Mouse (Mus musculus): ENCODE data around the gene Ttc39b.

DNA sequence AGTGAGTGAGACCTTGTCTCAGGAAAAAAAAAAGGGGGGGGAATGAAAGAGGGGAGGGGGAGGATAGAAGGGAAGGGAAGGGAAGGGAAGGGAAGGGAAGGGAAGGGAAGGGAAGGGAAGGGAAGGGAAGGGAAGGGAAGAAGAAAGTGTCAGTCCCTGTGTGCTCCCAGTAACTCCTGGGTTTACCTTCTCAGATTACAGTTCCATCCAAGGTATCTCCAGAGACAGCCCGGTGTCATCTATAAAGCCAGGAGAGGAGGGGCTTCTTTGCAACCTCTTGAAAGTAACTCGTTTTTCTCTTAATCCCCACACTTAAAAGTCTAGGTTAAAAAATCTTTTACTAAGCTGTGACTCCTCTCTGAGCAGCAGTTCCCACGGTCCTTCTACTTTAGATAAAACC is 5.3 kb downstream of the Ttc39b start:
- no peak for TF ChIP-seq CTCF (IDR thresholded peaks at IDR 0.05; ENCODE audit: low read depth, low read length)
- no peak for TF ChIP-seq POLR2A (IDR thresholded peaks at IDR 0.05; ENCODE audit: borderline replicate concordance, low read depth, low read length)
